Mouse (Mus musculus) hindbrain, embryonic 12.5 days (tissue): ENCODE measurements around the gene 2410015M20Rik. TPM values are rescaled to one million over a fixed set of nuclear protein-coding genes. Genes with fewer than 3 reads are reported as not detected.
A peak's percentile ranks its signal among the peaks of the same experiment; 100 is the strongest.

Source experiments
- ATAC-seq: fragments of 200-750 bp; cut with Nextera tagmentation; 2 replicates; pipeline ENCODE4 v1.8.0; 2017; ENCODE audit warnings: moderate TSS enrichment; ENCODE audit not compliant: low FRiP score
- H3K27ac ChIP-seq: fragments of 300-500 bp; sonication (generic); 2 replicates; pipeline ENCODE4 v1.5.1; 2016; ENCODE audit warnings: mild to moderate bottlenecking
- H3K27me3 ChIP-seq: fragments of 300-500 bp; sonication (generic); 2 replicates; pipeline ENCODE4 v1.6.1; 2016; ENCODE audit warnings: mild to moderate bottlenecking
- H3K36me3 ChIP-seq: fragments of 300-500 bp; sonication (generic); 2 replicates; pipeline ENCODE4 v1.6.1; 2016; ENCODE audit warnings: mild to moderate bottlenecking
- H3K4me1 ChIP-seq: fragments of 300-500 bp; sonication (generic); 2 replicates; pipeline ENCODE4 v1.6.1; 2016
- H3K4me2 ChIP-seq: fragments of 300-500 bp; sonication (generic); replicated peaks from 2 replicates; pipeline ENCODE4 v1.6.1; 2016; ENCODE audit warnings: mild to moderate bottlenecking
- H3K4me3 ChIP-seq: fragments of 300-500 bp; sonication (generic); 2 replicates; pipeline ENCODE4 v1.5.1; 2016; ENCODE audit warnings: mild to moderate bottlenecking
- H3K9ac ChIP-seq: fragments of 300-500 bp; sonication (generic); 2 replicates; pipeline ENCODE4 v1.6.1; 2016; ENCODE audit warnings: mild to moderate bottlenecking, moderate library complexity
- H3K9me3 ChIP-seq: fragments of 300-500 bp; sonication (generic); replicated peaks from 2 replicates; pipeline ENCODE4 v1.6.1; 2016; ENCODE audit warnings: mild to moderate bottlenecking
- WGBS: fragments of 180-500 bp; shearing (Covaris S2); methylation state at CpG from one replicate; pipeline ENCODE4 v1.1.7; 2016; 5-methylcytosine and 5-hydroxymethylcytosine counted together
- polyA plus RNA-seq: library from polyadenylated mRNA; unstranded; fragments of >200 nt; fragmentation: Nextera tagmentation; extraction: Ambion mirVana; gene quantifications from 2 replicates; pipeline ENCODE4 v1.2.1, GENCODE M21; 2016

Gene 2410015M20Rik
- polyA plus RNA-seq, 1 experiment from 2014 or later = 193 TPM

GRCm38 (mm10) chr17:56611861-56612564 is 2.4 kb upstream of the 2410015M20Rik start:
- no peak for ATAC-seq
- Histone ChIP-seq H3K4me3 (no peak overlapping the region), H3K4me1 (peaks cover 47% of the 10 kb centered on the region)

DNA sequence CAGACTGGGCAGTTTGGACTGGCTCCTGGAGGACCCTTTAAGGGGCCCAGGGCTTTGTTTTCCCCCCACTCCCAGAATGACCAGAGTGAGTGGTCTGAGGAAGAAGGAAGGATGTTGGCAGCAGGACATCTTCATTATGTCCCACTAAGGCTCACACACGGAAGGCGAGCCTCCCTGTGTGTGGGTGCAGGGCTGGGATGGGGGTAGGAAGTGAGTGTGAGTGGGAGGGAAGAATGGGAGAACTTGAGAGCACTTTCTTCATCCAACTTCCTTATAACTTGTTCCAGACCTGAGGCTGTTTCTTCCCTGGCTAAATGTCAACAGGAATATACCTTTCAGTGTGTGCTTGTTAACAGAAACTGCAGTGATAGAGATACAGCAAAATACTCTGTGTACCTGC is 1.8 kb upstream of the 2410015M20Rik start:
- ATAC-seq = no peak
- Histone ChIP-seq H3K4me3 (no peak overlapping the region), H3K9ac (no peak overlapping the region), H3K9me3 (no peaks in the 10 kb centered on the region), H3K27ac (no peak overlapping the region), H3K36me3 (peaks cover 33% of the 10 kb centered on the region), H3K4me2 (no peak overlapping the region), H3K4me1 (peaks cover 45% of the 10 kb centered on the region), H3K27me3 (no peaks in the 10 kb centered on the region)
- WGBS = 72% methylated on average over 2 of the region's 2 CpGs

More at GRCm38 (mm10) chr17:56611861-56612564, 2.4 kb upstream of the 2410015M20Rik start:
- peaks cover 33% of the 10 kb centered on the region for H3K36me3 ChIP-seq
- 14% methylated on average over 14 of the region's 14 CpGs for WGBS
- H3K9ac ChIP-seq = no peak overlapping the region
- no peaks in the 10 kb centered on the region for H3K27me3 ChIP-seq
- H3K27ac ChIP-seq = no peak overlapping the region
- H3K9me3 ChIP-seq = no peaks in the 10 kb centered on the region
- H3K4me2 ChIP-seq = no peak overlapping the region

DNA sequence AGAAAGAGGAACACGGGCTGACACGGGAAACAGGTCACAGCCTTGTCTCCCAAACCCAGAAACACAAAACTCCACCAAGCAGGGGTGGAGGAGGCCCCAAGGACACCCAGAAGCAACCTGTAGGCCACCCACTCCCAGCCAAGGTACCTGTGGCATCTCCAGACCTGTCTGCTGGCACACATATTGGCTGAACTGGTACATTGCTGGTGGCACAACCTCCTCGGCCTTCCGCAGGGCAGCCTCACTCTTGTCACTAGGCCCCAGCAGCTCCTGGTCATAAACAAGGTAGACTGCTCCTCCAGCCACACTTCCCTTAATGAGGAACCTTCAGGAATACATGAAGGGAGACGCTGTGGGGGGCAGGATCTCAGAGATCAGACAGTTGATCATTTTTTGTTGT is 872 bp downstream of the 2410015M20Rik start:
- Histone ChIP-seq H3K4me3 (peak overlapping the region; percentile 65), H3K4me2 (peak overlapping the region; percentile 75), H3K27me3 (no peaks in the 10 kb centered on the region), H3K9ac (peak overlapping the region; percentile 76), H3K27ac (peak overlapping the region; percentile 76; the same call in 1 of the 2 replicates), H3K36me3 (peaks cover 39% of the 10 kb centered on the region), H3K4me1 (peaks cover 30% of the 10 kb centered on the region), H3K9me3 (no peaks in the 10 kb centered on the region)
- no peak for ATAC-seq
- WGBS = 70% methylated on average over 5 of the region's 5 CpGs

DNA sequence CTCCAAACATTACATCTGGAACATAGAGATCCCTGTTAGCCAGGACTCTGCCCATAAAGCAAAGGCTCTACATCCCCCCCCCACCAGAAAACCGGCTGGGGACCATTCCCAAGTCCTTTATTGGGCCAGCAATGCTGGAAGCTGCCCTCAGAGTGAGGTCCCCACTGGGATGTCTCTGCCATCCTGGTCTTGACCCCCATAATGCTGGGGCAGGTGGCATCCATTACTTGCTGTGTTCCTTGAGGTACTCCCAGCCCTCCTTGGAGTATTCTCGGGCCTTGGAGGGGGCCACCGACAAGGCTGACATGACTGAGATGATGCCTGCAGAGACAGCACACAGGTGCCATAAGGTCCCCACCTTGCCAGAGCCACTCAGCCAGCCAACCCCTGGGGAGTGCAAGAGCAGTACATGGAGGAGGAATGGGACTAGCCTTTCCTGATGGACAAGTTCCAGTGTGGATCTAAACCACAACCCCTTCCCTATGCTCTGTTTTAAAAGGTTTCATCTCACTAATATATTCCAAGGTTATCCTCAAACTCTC is 2.0 kb downstream of the 2410015M20Rik start:
- 74% methylated on average over 3 of the region's 3 CpGs for WGBS
- peaks cover 30% of the 10 kb centered on the region for H3K4me1 ChIP-seq

GRCm38 (mm10) chr17:56605431-56605830 is 4.1 kb downstream of the 2410015M20Rik start:
- Histone ChIP-seq H3K4me3 (no peak overlapping the region), H3K4me1 (peaks cover 21% of the 10 kb centered on the region), H3K27ac (no peak overlapping the region), H3K27me3 (no peaks in the 10 kb centered on the region), H3K4me2 (no peak overlapping the region), H3K9me3 (no peaks in the 10 kb centered on the region), H3K36me3 (peaks cover 72% of the 10 kb centered on the region), H3K9ac (no peak overlapping the region)
- no peak for ATAC-seq
- WGBS = 94% methylated on average over 9 of the region's 9 CpGs

More for the DNA sequence above, 2.0 kb downstream of the 2410015M20Rik start:
- Histone ChIP-seq H3K36me3 (peaks cover 50% of the 10 kb centered on the region), H3K9ac (no peak overlapping the region), H3K4me3 (no peak overlapping the region), H3K27ac (no peak overlapping the region), H3K27me3 (no peaks in the 10 kb centered on the region), H3K4me2 (no peak overlapping the region), H3K9me3 (no peaks in the 10 kb centered on the region)
- no peak for ATAC-seq

- WGBS = 90% methylated on average over 3 of the region's 3 CpGs
- Histone ChIP-seq H3K9me3 (no peaks in the 10 kb centered on the region), H3K4me1 (peaks cover 17% of the 10 kb centered on the region), H3K36me3 (peaks cover 82% of the 10 kb centered on the region), H3K9ac (no peak overlapping the region), H3K4me2 (no peak overlapping the region), H3K4me3 (no peak overlapping the region), H3K27me3 (no peaks in the 10 kb centered on the region), H3K27ac (no peak overlapping the region)
- no peak for ATAC-seq
Observed at GRCm38 (mm10) chr17:56604422-56604821, 5.1 kb downstream of the 2410015M20Rik start.

GRCm38 (mm10) chr17:56604070-56604380 is 5.5 kb downstream of the 2410015M20Rik start:
- Histone ChIP-seq H3K4me2 (no peak overlapping the region), H3K27me3 (no peaks in the 10 kb centered on the region), H3K36me3 (peaks cover 85% of the 10 kb centered on the region), H3K9me3 (no peaks in the 10 kb centered on the region), H3K4me1 (peaks cover 15% of the 10 kb centered on the region), H3K4me3 (no peak overlapping the region), H3K9ac (no peak overlapping the region), H3K27ac (no peak overlapping the region)
- no peak for ATAC-seq
- WGBS = 93% methylated on average over 9 of the region's 9 CpGs

DNA sequence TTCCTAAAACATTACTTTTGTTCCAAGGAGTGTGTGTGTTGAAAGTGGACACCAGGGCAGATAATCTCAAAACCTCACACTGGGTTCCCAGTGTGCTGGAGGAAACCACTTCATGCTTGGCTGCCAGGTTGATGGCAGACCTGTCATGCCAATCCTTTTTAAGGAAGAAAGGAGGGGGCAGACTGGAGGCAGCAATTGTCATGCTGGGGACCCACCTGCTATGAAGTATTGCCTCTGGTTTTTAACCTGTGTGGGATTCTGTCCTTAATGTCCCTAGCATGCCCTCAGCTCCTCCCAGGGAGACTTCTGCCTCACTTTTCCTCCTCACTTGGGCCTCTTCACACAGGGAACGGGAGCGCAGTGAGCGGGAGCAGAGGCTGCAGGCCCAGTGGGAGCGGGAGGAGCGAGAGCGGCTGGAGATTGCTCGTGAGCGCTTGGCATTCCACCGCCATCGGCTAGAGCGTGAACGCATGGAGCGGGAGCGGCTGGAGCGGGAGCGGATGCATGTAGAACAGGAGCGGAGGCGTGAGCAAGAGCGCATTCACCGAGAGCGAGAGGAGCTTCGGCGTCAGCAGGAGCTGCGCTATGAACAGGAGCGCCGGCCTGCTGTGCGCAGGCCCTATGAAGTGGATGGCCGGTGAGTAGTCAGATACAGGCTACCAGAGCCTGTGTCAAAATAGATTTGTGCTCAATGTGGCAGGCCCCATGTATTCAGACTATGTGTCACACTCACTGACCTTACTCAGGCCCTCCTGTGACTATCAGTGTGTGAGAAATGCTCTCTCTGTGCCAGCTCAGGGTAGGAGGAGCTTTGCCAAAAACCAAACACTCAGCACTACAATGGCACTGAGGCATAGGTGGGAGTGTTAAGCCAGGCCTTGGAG is 6.1 kb downstream of the 2410015M20Rik start:
- Histone ChIP-seq H3K27ac (no peak overlapping the region), H3K36me3 (peaks cover 85% of the 10 kb centered on the region), H3K27me3 (no peaks in the 10 kb centered on the region), H3K4me1 (peaks cover 9% of the 10 kb centered on the region), H3K9ac (no peak overlapping the region), H3K4me2 (no peak overlapping the region), H3K4me3 (no peak overlapping the region), H3K9me3 (no peaks in the 10 kb centered on the region)
- 95% methylated on average over 28 of the region's 28 CpGs for WGBS
- ATAC-seq = no peak

DNA sequence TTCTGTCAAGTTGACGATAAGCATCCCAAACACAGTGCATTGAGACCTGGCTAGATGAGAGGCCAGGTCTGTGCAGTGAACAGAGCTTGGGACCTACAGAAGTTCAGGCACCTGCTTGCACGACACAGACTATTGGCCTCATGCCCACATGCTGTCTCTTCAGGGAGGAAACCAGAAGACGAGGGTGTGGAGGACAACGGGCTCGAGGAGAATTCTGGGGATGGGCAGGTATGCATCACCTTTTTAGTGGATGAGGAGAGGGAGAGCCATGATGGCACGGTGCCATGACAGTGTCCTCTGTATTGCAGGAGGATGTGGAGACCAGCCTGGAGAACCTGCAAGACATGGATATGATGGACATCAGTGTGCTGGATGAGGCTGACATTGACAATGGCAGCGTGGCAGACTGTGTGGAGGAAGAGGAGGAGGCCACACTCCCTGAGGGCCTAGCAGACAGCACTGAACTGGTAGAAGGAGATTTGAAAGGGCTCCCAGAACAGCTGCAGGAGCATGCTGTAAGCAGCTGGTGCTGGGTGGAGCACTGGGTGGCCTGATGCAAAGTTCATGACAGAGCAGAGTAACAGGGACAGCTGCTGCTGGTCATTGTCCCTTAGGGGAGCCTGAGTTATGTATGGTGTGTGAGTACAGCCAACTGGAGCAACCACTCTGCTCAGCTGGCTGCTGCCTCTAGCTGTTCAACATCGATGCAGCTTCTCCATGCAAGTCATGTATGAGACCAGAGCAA is 15.9 kb downstream of the 2410015M20Rik start:
- Histone ChIP-seq H3K27ac (no peak overlapping the region), H3K9ac (no peak overlapping the region), H3K4me1 (0 out of 2 replicates have a peak, but pooled peaks cover 8% of the 10 kb centered on the region), H3K4me2 (no peak overlapping the region), H3K4me3 (no peak overlapping the region), H3K27me3 (no peaks in the 10 kb centered on the region), H3K9me3 (no peaks in the 10 kb centered on the region), H3K36me3 (peaks cover 89% of the 10 kb centered on the region)
- ATAC-seq = no peak
- 92% methylated on average over 8 of the region's 8 CpGs for WGBS

GRCm38 (mm10) chr17:56592553-56592952 is 17.0 kb downstream of the 2410015M20Rik start:
- Histone ChIP-seq H3K4me3 (no peak overlapping the region), H3K27me3 (no peaks in the 10 kb centered on the region), H3K4me1 (peaks cover 17% of the 10 kb centered on the region), H3K27ac (no peak overlapping the region), H3K36me3 (peaks cover 93% of the 10 kb centered on the region), H3K9ac (no peak overlapping the region), H3K4me2 (no peak overlapping the region), H3K9me3 (no peaks in the 10 kb centered on the region)
- no peak for ATAC-seq

- H3K36me3 ChIP-seq = peaks cover 68% of the 10 kb centered on the region
- no peak overlapping the region for H3K27ac ChIP-seq
- no peaks in the 10 kb centered on the region for H3K27me3 ChIP-seq
- ATAC-seq = no peak
- no peak overlapping the region for H3K9ac ChIP-seq
- H3K9me3 ChIP-seq = no peaks in the 10 kb centered on the region
- no peak overlapping the region for H3K4me3 ChIP-seq
- no peak overlapping the region for H3K4me2 ChIP-seq
- 95% methylated on average over 4 of the region's 4 CpGs for WGBS
- H3K4me1 ChIP-seq = peaks cover 35% of the 10 kb centered on the region
Observed at GRCm38 (mm10) chr17:56588921-56589320, 20.6 kb downstream of the 2410015M20Rik start.

- H3K4me3 ChIP-seq = no peak overlapping the region
Observed at GRCm38 (mm10) chr17:56587773-56588172, 21.8 kb downstream of the 2410015M20Rik start.

More at GRCm38 (mm10) chr17:56587773-56588172, 21.8 kb downstream of the 2410015M20Rik start:
- 67% methylated on average over 1 of the region's 1 CpGs for WGBS
- Histone ChIP-seq H3K27ac (no peak overlapping the region), H3K27me3 (no peaks in the 10 kb centered on the region), H3K4me1 (peaks cover 44% of the 10 kb centered on the region), H3K36me3 (peaks cover 60% of the 10 kb centered on the region), H3K4me2 (0 out of 2 replicates have a peak overlapping the region, but pooled peaks have one; percentile 8), H3K9ac (peak overlapping the region; percentile 36; the same call in 1 of the 2 replicates), H3K9me3 (no peaks in the 10 kb centered on the region)
- no peak for ATAC-seq
